Mouse (Mus musculus) gonadal fat pad, adult 2 months (tissue): ENCODE measurements at regions not wholly inside any gene's neighbourhood (a gene's known extent, or its start where the extent isn't known, plus 50 kb on each side); places are given as distances from the start of the nearest gene placed in this dataset.
"Not testable (repeated sequence)": the region's sequence is repeated elsewhere in the genome, so short reads cannot be mapped to it uniquely, and the experiment has no call there.

ENCODE experiments used
- DNase-seq: peaks from one replicate; pipeline ENCODE4 v3.0.0-alpha.2; 2012; ENCODE audit warnings: low read depth

GRCm38 (mm10) chr1:185939914-185940313 lies 177.2 kb downstream of the Lyplal1 start:
- no peak for DNase-seq

- no peak for DNase-seq
Observed at GRCm38 (mm10) chr1:185940511-185940910, 176.6 kb downstream of the Lyplal1 start.

GRCm38 (mm10) chr1:185951163-185951562 lies 165.9 kb downstream of the Lyplal1 start:
- DNase-seq = no peak

GRCm38 (mm10) chr1:185955821-185956220 lies 161.3 kb downstream of the Lyplal1 start:
- DNase-seq = not testable (repeated sequence)

- no peak for DNase-seq
Observed at GRCm38 (mm10) chr1:185957557-185957956, 159.6 kb downstream of the Lyplal1 start.

GRCm38 (mm10) chr1:185958276-185958675 lies 158.8 kb downstream of the Lyplal1 start:
- no peak for DNase-seq

- no peak for DNase-seq
Observed at GRCm38 (mm10) chr1:185962606-185963005, 154.5 kb downstream of the Lyplal1 start.

- DNase-seq = no peak
Observed at GRCm38 (mm10) chr1:185963773-185964172, 153.3 kb downstream of the Lyplal1 start.

GRCm38 (mm10) chr1:185964426-185964825 lies 152.7 kb downstream of the Lyplal1 start:
- DNase-seq = no peak

GRCm38 (mm10) chr1:185967227-185967626 lies 149.9 kb downstream of the Lyplal1 start:
- DNase-seq = no peak

- DNase-seq = no peak
Observed at GRCm38 (mm10) chr1:185967816-185968215, 149.3 kb downstream of the Lyplal1 start.

- DNase-seq = no peak
Observed at GRCm38 (mm10) chr1:185968642-185969041, 148.5 kb downstream of the Lyplal1 start.

- DNase-seq = no peak
Observed at GRCm38 (mm10) chr1:185969231-185969630, 147.9 kb downstream of the Lyplal1 start.

GRCm38 (mm10) chr1:185977075-185977474 lies 140.0 kb downstream of the Lyplal1 start:
- no peak for DNase-seq

- no peak for DNase-seq
Observed at GRCm38 (mm10) chr1:185989432-185989831, 127.7 kb downstream of the Lyplal1 start.

GRCm38 (mm10) chr1:186000066-186000465 lies 117.0 kb downstream of the Lyplal1 start:
- not testable (repeated sequence) for DNase-seq

- no peak for DNase-seq
Observed at GRCm38 (mm10) chr1:186013413-186013812, 103.7 kb downstream of the Lyplal1 start.

- no peak for DNase-seq
Observed at GRCm38 (mm10) chr1:186014166-186014565, 102.9 kb downstream of the Lyplal1 start.

GRCm38 (mm10) chr1:186015831-186016561 lies 101.1 kb downstream of the Lyplal1 start:
- DNase-seq = no peak

GRCm38 (mm10) chr1:186017547-186017946 lies 99.6 kb downstream of the Lyplal1 start:
- DNase-seq = no peak

GRCm38 (mm10) chr1:186019511-186019910 lies 97.6 kb downstream of the Lyplal1 start:
- DNase-seq = no peak

GRCm38 (mm10) chr1:186031951-186032350 lies 85.2 kb downstream of the Lyplal1 start:
- no peak for DNase-seq

GRCm38 (mm10) chr1:186034443-186034842 lies 82.7 kb downstream of the Lyplal1 start:
- DNase-seq = no peak
